Mouse (Mus musculus): Measurements from ENCODE around the gene Adora1. TPM values are rescaled to one million over a fixed set of nuclear protein-coding genes. Genes with fewer than 3 reads are reported as not detected.
"Not testable (repeated sequence)": the region's sequence is repeated elsewhere in the genome, so short reads cannot be mapped to it uniquely, and the experiment has no call there.

Adora1 gene
- polyA plus RNA-seq, 1 experiment from 2014 or later: 14.0 TPM

- no peak overlapping the region for H3K4me3 ChIP-seq (ENCODE audit: low read depth, low read length)
- peak overlapping the region; percentile 68 for H3K27ac ChIP-seq (ENCODE audit: low read depth, low read length)
- ATAC-seq (ENCODE audit: low read depth): peak; percentile 79
- no peaks in the 10 kb centered on the region for H3K27me3 ChIP-seq (ENCODE audit: control insufficient read depth, insufficient read depth, low read length)
- H3K9me3 ChIP-seq (ENCODE audit: control insufficient read depth, low read length): no peaks in the 10 kb centered on the region
- peaks cover 3% of the 10 kb centered on the region; the same call in 1 of the 2 replicates for H3K4me1 ChIP-seq (ENCODE audit: control insufficient read depth, insufficient read depth, low read length)
- H3K4me2 ChIP-seq (ENCODE audit: low read depth, low read length): no peak overlapping the region
- H3K9ac ChIP-seq (replicated peaks; ENCODE audit: low read depth, low read length): no peak overlapping the region
- no peaks in the 10 kb centered on the region for H3K36me3 ChIP-seq (ENCODE audit: control insufficient read depth, insufficient read depth, low read length)
- WGBS: 46% methylated on average over 9 of the region's 9 CpGs
These were observed 38.5 kb upstream of the Adora1 start for GRCm38 (mm10) chr1:134273493-134274395.

GRCm38 (mm10) chr1:134272754-134273250 lies 37.6 kb upstream of the Adora1 start:
- Histone ChIP-seq H3K27ac (ENCODE audit: low read depth, low read length) (peak overlapping the region; percentile 68; the same call in 1 of the 2 replicates), H3K9ac (replicated peaks; ENCODE audit: low read depth, low read length) (no peak overlapping the region), H3K36me3 (ENCODE audit: control insufficient read depth, insufficient read depth, low read length) (no peaks in the 10 kb centered on the region), H3K4me2 (ENCODE audit: low read depth, low read length) (no peak overlapping the region), H3K27me3 (ENCODE audit: control insufficient read depth, insufficient read depth, low read length) (no peaks in the 10 kb centered on the region), H3K4me1 (ENCODE audit: control insufficient read depth, insufficient read depth, low read length) (peaks cover 3% of the 10 kb centered on the region; the same call in 1 of the 2 replicates), H3K9me3 (ENCODE audit: control insufficient read depth, low read length) (no peaks in the 10 kb centered on the region), H3K4me3 (ENCODE audit: low read depth, low read length) (no peak overlapping the region)
- 68% methylated on average over 5 of the region's 5 CpGs for WGBS
- no peak for ATAC-seq (ENCODE audit: low read depth)

GRCm38 (mm10) chr1:134270026-134270425 lies 34.8 kb upstream of the Adora1 start:
- 63% methylated on average over 7 of the region's 7 CpGs for WGBS
- ATAC-seq (ENCODE audit: low read depth): no peak
- H3K27ac ChIP-seq (ENCODE audit: low read depth, low read length): no peak overlapping the region
- no peaks in the 10 kb centered on the region for H3K27me3 ChIP-seq (ENCODE audit: control insufficient read depth, insufficient read depth, low read length)
- H3K36me3 ChIP-seq (ENCODE audit: control insufficient read depth, insufficient read depth, low read length): no peaks in the 10 kb centered on the region
- no peak overlapping the region for H3K4me3 ChIP-seq (ENCODE audit: low read depth, low read length)
- H3K9me3 ChIP-seq (ENCODE audit: control insufficient read depth, low read length): no peaks in the 10 kb centered on the region
- no peak overlapping the region for H3K9ac ChIP-seq (replicated peaks; ENCODE audit: low read depth, low read length)
- no peak overlapping the region for H3K4me2 ChIP-seq (ENCODE audit: low read depth, low read length)
- H3K4me1 ChIP-seq (ENCODE audit: control insufficient read depth, insufficient read depth, low read length): peaks cover 3% of the 10 kb centered on the region; the same call in 1 of the 2 replicates

GRCm38 (mm10) chr1:134265797-134266196 lies 30.6 kb upstream of the Adora1 start:
- Histone ChIP-seq H3K4me2 (ENCODE audit: low read depth, low read length) (no peak overlapping the region), H3K9ac (replicated peaks; ENCODE audit: low read depth, low read length) (no peak overlapping the region), H3K4me1 (ENCODE audit: control insufficient read depth, insufficient read depth, low read length) (no peaks in the 10 kb centered on the region), H3K36me3 (ENCODE audit: control insufficient read depth, insufficient read depth, low read length) (no peaks in the 10 kb centered on the region), H3K9me3 (ENCODE audit: control insufficient read depth, low read length) (no peaks in the 10 kb centered on the region), H3K4me3 (ENCODE audit: low read depth, low read length) (no peak overlapping the region), H3K27ac (ENCODE audit: low read depth, low read length) (no peak overlapping the region), H3K27me3 (ENCODE audit: control insufficient read depth, insufficient read depth, low read length) (no peaks in the 10 kb centered on the region)
- WGBS: 17% methylated on average over 2 of the region's 2 CpGs
- peak; percentile 63; the same call in 1 of the 2 replicates for ATAC-seq (ENCODE audit: low read depth)

- no peak for ATAC-seq (ENCODE audit: low read depth)
- Histone ChIP-seq H3K9ac (replicated peaks; ENCODE audit: low read depth, low read length) (no peak overlapping the region), H3K4me1 (ENCODE audit: control insufficient read depth, insufficient read depth, low read length) (no peaks in the 10 kb centered on the region), H3K27ac (ENCODE audit: low read depth, low read length) (no peak overlapping the region), H3K9me3 (ENCODE audit: control insufficient read depth, low read length) (no peaks in the 10 kb centered on the region), H3K4me2 (ENCODE audit: low read depth, low read length) (no peak overlapping the region), H3K4me3 (ENCODE audit: low read depth, low read length) (no peak overlapping the region), H3K27me3 (ENCODE audit: control insufficient read depth, insufficient read depth, low read length) (no peaks in the 10 kb centered on the region), H3K36me3 (ENCODE audit: control insufficient read depth, insufficient read depth, low read length) (no peaks in the 10 kb centered on the region)
- 94% methylated on average over 6 of the region's 6 CpGs for WGBS
These were observed 29.1 kb upstream of the Adora1 start for GRCm38 (mm10) chr1:134264341-134264740.

GRCm38 (mm10) chr1:134249681-134250080 lies 14.4 kb upstream of the Adora1 start:
- not testable (repeated sequence) for H3K4me1 ChIP-seq (ENCODE audit: control insufficient read depth, insufficient read depth, low read length); H3K9ac ChIP-seq (replicated peaks; ENCODE audit: low read depth, low read length); H3K27me3 ChIP-seq (ENCODE audit: control insufficient read depth, insufficient read depth, low read length); H3K9me3 ChIP-seq (ENCODE audit: control insufficient read depth, low read length); H3K36me3 ChIP-seq (ENCODE audit: control insufficient read depth, insufficient read depth, low read length); ATAC-seq (ENCODE audit: low read depth); H3K4me2 ChIP-seq (ENCODE audit: low read depth, low read length); H3K4me3 ChIP-seq (ENCODE audit: low read depth, low read length); H3K27ac ChIP-seq (ENCODE audit: low read depth, low read length)
- WGBS: 52% methylated on average over 1 of the region's 1 CpGs

- H3K9me3 ChIP-seq (ENCODE audit: control insufficient read depth, low read length): no peaks in the 10 kb centered on the region
- WGBS: 64% methylated on average over 4 of the region's 4 CpGs
- H3K27ac ChIP-seq (ENCODE audit: low read depth, low read length): no peak overlapping the region
- no peaks in the 10 kb centered on the region for H3K27me3 ChIP-seq (ENCODE audit: control insufficient read depth, insufficient read depth, low read length)
- H3K4me2 ChIP-seq (ENCODE audit: low read depth, low read length): no peak overlapping the region
- H3K4me3 ChIP-seq (ENCODE audit: low read depth, low read length): no peak overlapping the region
- H3K4me1 ChIP-seq (ENCODE audit: control insufficient read depth, insufficient read depth, low read length): no peaks in the 10 kb centered on the region
- H3K36me3 ChIP-seq (ENCODE audit: control insufficient read depth, insufficient read depth, low read length): no peaks in the 10 kb centered on the region
- ATAC-seq (ENCODE audit: low read depth): no peak
- 0 out of 2 replicates have a peak overlapping the region, but pooled peaks have one; percentile 16 for H3K9ac ChIP-seq (replicated peaks; ENCODE audit: low read depth, low read length)
These were observed 11.4 kb upstream of the Adora1 start for GRCm38 (mm10) chr1:134246590-134246989.

GRCm38 (mm10) chr1:134245004-134245717 lies 9.9 kb upstream of the Adora1 start:
- 0 out of 2 replicates have a peak, but pooled peaks have one; percentile 17 for ATAC-seq (ENCODE audit: low read depth)
- Histone ChIP-seq H3K36me3 (ENCODE audit: control insufficient read depth, insufficient read depth, low read length) (no peaks in the 10 kb centered on the region), H3K4me2 (ENCODE audit: low read depth, low read length) (no peak overlapping the region), H3K4me3 (ENCODE audit: low read depth, low read length) (no peak overlapping the region), H3K27ac (ENCODE audit: low read depth, low read length) (no peak overlapping the region), H3K4me1 (ENCODE audit: control insufficient read depth, insufficient read depth, low read length) (no peaks in the 10 kb centered on the region), H3K27me3 (ENCODE audit: control insufficient read depth, insufficient read depth, low read length) (no peaks in the 10 kb centered on the region), H3K9me3 (ENCODE audit: control insufficient read depth, low read length) (no peaks in the 10 kb centered on the region), H3K9ac (replicated peaks; ENCODE audit: low read depth, low read length) (no peak overlapping the region)
- WGBS: 68% methylated on average over 14 of the region's 14 CpGs

All from neural tube, embryonic 14.5 days (tissue).